Mouse (Mus musculus) layer of hippocampus, postnatal 36 days (tissue): Measurements from ENCODE around the gene Gm28363. TPM values are rescaled to one million over a fixed set of nuclear protein-coding genes. Genes with fewer than 3 reads are reported as not detected.
"Not testable (repeated sequence)": the region's sequence is repeated elsewhere in the genome, so short reads cannot be mapped to it uniquely, and the experiment has no call there.

Experiments
- DNase-seq, 2 experiments: peaks; one replicate each; pipeline ENCODE4 v3.0.0; 2022
- total RNA-seq, 2 experiments: library from RNA; stranded (reverse); gene quantifications; 2 replicates each; pipeline ENCODE4 v1.2.3; 2021

Gm28363 gene
- total RNA-seq, result not detected

GRCm38 (mm10) chr1:117696831-117697230, at the start of gene Gm28363:
Gene Gm28363, plus strand, starts transcription at chr1:117697131.
- not testable (repeated sequence) for DNase-seq

- DNase-seq, result not testable (repeated sequence)
These were observed 46.7 kb upstream of the Gm28363 start for GRCm38 (mm10) chr1:117650236-117650635.

Other genes starting within 250 kb of the Gm28363 start
- not detected for gene B020011L13Rik, start 84.0 kb downstream of the Gm28363 start, total RNA-seq
- gene Gm28360, start 132.9 kb downstream of the Gm28363 start, total RNA-seq, result not detected
- not detected for gene Gm28168, start 230.9 kb downstream of the Gm28363 start, total RNA-seq